Mouse (Mus musculus): ENCODE data around the gene Ddx31.

- no peak for TF ChIP-seq CTCF (IDR thresholded peaks at IDR 0.05; ENCODE audit: borderline replicate concordance, control insufficient read depth, extremely low read depth, insufficient read depth, low read length, poor library complexity)
- TF ChIP-seq POLR2A (IDR thresholded peaks at IDR 0.05; ENCODE audit: control insufficient read depth, extremely low read depth, insufficient read depth, low read length, poor library complexity): no peak
Measured at GRCm38 (mm10) chr2:28803406-28803805, 36.8 kb upstream of the Ddx31 start.
